Mouse (Mus musculus) bone marrow macrophage, adult 2 months (primary cell): ENCODE data around the gene Hectd2.

Source experiments
- CTCF ChIP-seq: IDR thresholded peaks from 2 replicates; pipeline ENCODE4 v1.5.1; 2012; ENCODE audit warnings: low read depth, mild to moderate bottlenecking, low read length, moderate library complexity
- POLR2A ChIP-seq: IDR thresholded peaks from 2 replicates; pipeline ENCODE4 v1.6.1; 2012; ENCODE audit warnings: mild to moderate bottlenecking, low read depth, low read length, borderline replicate concordance

DNA sequence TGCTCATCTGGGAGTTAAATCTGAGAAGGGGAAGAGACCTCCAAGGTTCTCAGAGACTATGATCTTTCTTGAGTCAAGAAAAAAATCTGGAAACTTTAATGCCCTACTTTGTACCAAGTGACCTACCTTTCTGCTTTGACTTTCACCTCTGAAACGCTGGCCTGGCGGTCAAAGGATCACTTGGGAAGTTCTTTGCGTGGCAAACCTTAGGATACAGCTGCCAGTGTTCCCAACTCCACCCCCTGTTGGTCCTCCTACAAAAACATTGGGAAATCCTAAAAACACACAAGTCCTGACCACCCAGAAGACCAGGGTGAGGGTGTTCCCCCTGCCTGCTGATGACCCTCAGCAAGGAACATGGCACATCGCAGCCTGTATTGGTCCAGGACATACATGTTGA, 72.4 kb downstream of the Hectd2 start:
- TF ChIP-seq POLR2A (no peak), CTCF (no peak)
